Mouse (Mus musculus) kidney, embryonic 16.5 days (tissue): Measurements from ENCODE around the gene Slc16a10. TPM values are rescaled to one million over a fixed set of nuclear protein-coding genes. Genes with fewer than 3 reads are reported as not detected.
A peak's percentile ranks its signal among the peaks of the same experiment; 100 is the strongest.

Experiments used
- ATAC-seq: fragments of 200-750 bp; cut with Nextera tagmentation; 2 replicates; pipeline ENCODE4 v1.8.0; 2017; ENCODE audit warnings: moderate TSS enrichment; ENCODE audit not compliant: low FRiP score, low TSS enrichment
- H3K27ac ChIP-seq: fragments of 300-500 bp; sonication (generic); 2 replicates; pipeline ENCODE4 v1.5.1; 2014; ENCODE audit warnings: low read length
- H3K27me3 ChIP-seq: fragments of 300-500 bp; sonication (generic); 2 replicates; pipeline ENCODE4 v1.6.1; 2014; ENCODE audit warnings: low read length, control low read depth, mixed read lengths; ENCODE audit not compliant: insufficient read depth
- H3K36me3 ChIP-seq: fragments of 300-500 bp; sonication (generic); 2 replicates; pipeline ENCODE4 v1.6.1; 2014; ENCODE audit warnings: low read length, control low read depth, mixed read lengths; ENCODE audit not compliant: insufficient read depth
- H3K4me1 ChIP-seq: fragments of 300-500 bp; sonication (generic); 2 replicates; pipeline ENCODE4 v1.6.1; 2014; ENCODE audit warnings: low read length, control low read depth, mixed read lengths; ENCODE audit not compliant: insufficient read depth
- H3K4me2 ChIP-seq: fragments of 300-500 bp; sonication (generic); replicated peaks from 2 replicates; pipeline ENCODE4 v1.6.1; 2014; ENCODE audit warnings: low read depth, low read length
- H3K4me3 ChIP-seq: fragments of 300-500 bp; sonication (generic); 2 replicates; pipeline ENCODE4 v1.5.1; 2014; ENCODE audit warnings: mild to moderate bottlenecking, low read length
- H3K9ac ChIP-seq: fragments of 300-500 bp; sonication (generic); replicated peaks from 2 replicates; pipeline ENCODE4 v1.6.1; 2014; ENCODE audit warnings: low read length
- H3K9me3 ChIP-seq: fragments of 300-500 bp; sonication (generic); 2 replicates; pipeline ENCODE4 v1.6.1; 2016; ENCODE audit warnings: low read length, control low read depth
- WGBS: fragments of 180-500 bp; shearing (Covaris S2); extraction: QIAGEN DNeasy Blood & Tissue Kit; methylation state at CpG from one replicate; pipeline ENCODE4 v1.1.7; 2014; 5-methylcytosine and 5-hydroxymethylcytosine counted together
- polyA plus RNA-seq: library from polyadenylated mRNA; unstranded; fragments of >200 nt; fragmentation: Nextera tagmentation; extraction: Ambion mirVana; gene quantifications from 2 replicates; pipeline ENCODE4 v1.2.1, GENCODE M21; 2015

Gene Slc16a10
- polyA plus RNA-seq, 1 experiment from 2014 or later = 10.3 TPM

DNA sequence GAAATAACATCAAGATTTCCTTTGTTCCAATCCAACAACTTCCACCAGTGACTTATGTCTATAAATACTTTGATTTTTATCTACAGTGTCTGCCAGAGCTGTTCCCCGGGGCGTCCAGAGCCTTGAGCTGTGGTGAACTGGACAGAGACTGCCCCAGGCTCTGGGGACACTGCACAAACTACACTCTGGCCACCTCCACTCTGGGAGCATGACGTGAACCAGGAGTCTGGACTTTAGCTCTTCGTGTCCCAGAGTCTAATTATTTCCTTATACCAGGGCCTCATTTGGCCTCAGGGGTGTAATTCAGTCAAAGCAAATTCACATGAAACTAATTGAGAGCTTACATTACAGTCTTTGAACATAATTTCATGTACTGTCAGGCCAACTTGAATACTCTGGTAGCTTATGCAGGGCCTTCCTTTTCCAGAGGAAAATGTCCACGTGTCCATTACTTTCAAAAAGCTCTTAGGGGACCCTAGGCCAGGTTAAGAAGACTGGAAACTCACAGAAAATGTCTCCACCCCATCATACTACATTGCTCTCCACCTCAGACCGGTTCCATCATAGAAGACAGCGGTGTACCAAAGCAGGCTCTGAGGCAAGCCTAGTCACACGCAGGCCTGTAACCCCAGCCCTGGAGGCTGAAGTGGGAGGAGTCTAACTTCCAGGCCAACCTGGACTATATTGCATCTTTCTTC lies 9.9 kb upstream of the Slc16a10 start:
- no peaks in the 10 kb centered on the region for H3K27me3 ChIP-seq
- peak; percentile 86 for ATAC-seq

DNA sequence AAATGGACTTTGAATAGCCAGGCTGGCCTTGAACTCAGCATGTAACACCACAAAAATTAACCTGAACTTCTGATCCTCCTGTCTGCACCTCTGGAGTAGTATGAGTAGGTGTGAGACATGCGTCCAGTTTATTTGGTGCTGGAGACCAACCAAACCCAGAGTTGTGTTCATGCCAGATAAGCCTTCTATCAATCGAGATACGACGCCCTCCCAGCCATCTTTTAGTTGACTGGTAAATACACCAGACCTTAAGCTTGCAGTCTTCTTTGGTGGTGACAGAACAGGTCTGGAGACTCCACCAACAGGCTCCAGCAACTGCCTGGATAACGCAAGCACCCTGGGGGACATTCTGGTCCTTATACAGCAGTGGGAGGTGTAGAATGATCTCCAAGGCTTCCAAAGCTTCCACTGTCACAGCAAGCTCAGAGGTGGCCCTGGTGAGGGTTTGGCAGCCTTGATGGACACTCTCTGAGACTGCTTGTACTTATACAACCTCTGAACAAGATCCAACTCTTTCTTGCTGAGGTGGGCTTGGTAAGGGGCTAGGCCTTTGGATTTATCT lies 7.6 kb upstream of the Slc16a10 start:
- Histone ChIP-seq H3K27me3 (no peaks in the 10 kb centered on the region), H3K4me2 (no peak overlapping the region), H3K9ac (no peak overlapping the region), H3K4me1 (peaks cover 5% of the 10 kb centered on the region), H3K27ac (no peak overlapping the region), H3K9me3 (no peaks in the 10 kb centered on the region), H3K4me3 (no peak overlapping the region), H3K36me3 (no peaks in the 10 kb centered on the region)
- no peak for ATAC-seq
- 94% methylated on average over 5 of the region's 5 CpGs for WGBS

More for the DNA sequence above, 9.9 kb upstream of the Slc16a10 start:
- Histone ChIP-seq H3K4me3 (no peak overlapping the region), H3K9me3 (no peaks in the 10 kb centered on the region), H3K36me3 (no peaks in the 10 kb centered on the region), H3K9ac (no peak overlapping the region), H3K4me1 (peaks cover 5% of the 10 kb centered on the region), H3K27ac (peak overlapping the region; percentile 57; the same call in 1 of the 2 replicates), H3K4me2 (no peak overlapping the region)
- 42% methylated on average over 8 of the region's 8 CpGs for WGBS

DNA sequence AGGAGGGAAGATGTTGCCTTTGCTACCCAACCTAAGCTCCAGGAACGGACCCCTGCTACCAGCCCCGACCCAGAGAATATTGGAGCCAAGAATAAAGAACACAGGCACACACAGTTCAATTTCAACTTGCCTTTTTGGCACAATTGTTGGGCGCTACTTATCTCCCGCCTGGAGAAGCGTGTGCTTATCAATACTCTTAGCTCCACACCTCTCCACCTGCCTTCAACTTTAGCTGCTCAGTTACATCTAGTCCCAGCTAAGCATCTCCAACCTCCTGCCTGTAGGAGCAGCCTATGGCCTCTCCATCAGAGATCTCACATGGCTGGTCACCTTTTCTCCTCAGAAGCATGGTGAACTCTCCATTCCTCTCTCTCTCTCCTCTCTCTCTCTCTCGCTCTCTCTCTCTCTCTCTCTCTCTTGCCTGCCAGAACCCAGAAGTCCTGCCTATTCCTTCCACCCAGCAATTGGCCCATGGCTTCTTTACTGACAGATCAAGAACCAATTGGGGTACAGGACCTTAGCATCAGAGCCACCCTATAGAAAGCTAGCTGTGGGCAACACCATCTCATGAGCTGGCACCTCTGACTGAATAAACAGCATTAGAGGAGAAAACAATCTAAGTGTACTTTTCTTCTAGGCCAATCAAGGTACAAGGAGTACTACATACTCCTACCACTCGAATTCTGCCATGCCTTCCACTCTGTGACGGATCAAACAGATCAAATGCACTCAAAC lies 5.4 kb upstream of the Slc16a10 start:
- H3K27me3 ChIP-seq = no peaks in the 10 kb centered on the region
- peaks cover 5% of the 10 kb centered on the region for H3K4me1 ChIP-seq
- H3K9ac ChIP-seq = no peak overlapping the region
- 89% methylated on average over 8 of the region's 8 CpGs for WGBS
- no peaks in the 10 kb centered on the region for H3K36me3 ChIP-seq
- no peak overlapping the region for H3K4me2 ChIP-seq
- H3K9me3 ChIP-seq = no peaks in the 10 kb centered on the region
- no peak overlapping the region for H3K4me3 ChIP-seq
- no peak for ATAC-seq
- H3K27ac ChIP-seq = no peak overlapping the region

DNA sequence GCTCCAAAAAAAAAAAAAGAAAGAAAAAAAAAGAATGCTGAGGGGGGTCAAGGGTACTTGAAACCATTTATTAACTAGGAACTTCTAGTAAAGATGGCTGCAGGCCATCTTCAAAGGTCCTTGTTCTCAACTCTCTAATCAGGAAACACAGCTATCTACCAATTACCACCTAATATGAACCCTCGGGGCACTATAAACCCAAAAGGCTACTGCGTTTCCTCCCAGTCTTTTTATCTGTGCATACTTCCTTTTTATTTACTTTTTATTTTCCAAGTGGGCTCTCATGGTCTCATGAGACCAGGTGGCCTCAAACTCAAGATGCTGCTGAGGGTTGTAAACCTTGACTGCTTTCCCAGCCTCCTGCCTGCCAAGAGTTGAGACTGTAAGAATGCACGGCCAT lies 4.4 kb upstream of the Slc16a10 start:
- no peak for ATAC-seq
- no peaks in the 10 kb centered on the region for H3K36me3 ChIP-seq

DNA sequence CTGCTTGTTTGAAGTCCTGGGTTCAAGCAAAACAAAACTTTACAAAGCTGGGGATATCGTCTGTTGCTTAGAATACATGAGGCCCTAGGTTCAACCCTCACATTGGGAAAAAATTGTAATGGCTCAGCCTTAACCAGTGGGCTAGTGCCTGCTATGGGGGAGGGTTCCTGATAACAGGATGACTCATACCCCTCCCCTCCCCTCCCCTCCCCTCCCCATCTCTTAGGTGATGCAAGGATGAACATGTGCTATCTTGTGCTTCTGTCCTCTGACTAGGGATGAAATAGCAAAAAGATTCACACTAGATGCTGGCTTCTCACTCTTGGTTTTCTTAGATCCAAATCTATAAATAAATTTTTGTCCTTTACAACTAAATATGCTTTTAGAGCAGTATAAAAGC lies 2.8 kb upstream of the Slc16a10 start:
- Histone ChIP-seq H3K27me3 (no peaks in the 10 kb centered on the region), H3K4me1 (0 out of 2 replicates have a peak, but pooled peaks cover 7% of the 10 kb centered on the region), H3K9ac (no peak overlapping the region), H3K9me3 (no peaks in the 10 kb centered on the region), H3K4me2 (no peak overlapping the region), H3K4me3 (no peak overlapping the region), H3K27ac (no peak overlapping the region), H3K36me3 (no peaks in the 10 kb centered on the region)
- ATAC-seq = no peak
- 74% methylated on average over 1 of the region's 1 CpGs for WGBS

More for the DNA sequence above, 4.4 kb upstream of the Slc16a10 start:
- Histone ChIP-seq H3K27ac (no peak overlapping the region), H3K4me1 (peaks cover 6% of the 10 kb centered on the region; the same call in 1 of the 2 replicates), H3K4me3 (no peak overlapping the region), H3K9ac (no peak overlapping the region), H3K27me3 (no peaks in the 10 kb centered on the region), H3K9me3 (no peaks in the 10 kb centered on the region), H3K4me2 (no peak overlapping the region)
- WGBS = 74% methylated on average over 3 of the region's 3 CpGs

DNA sequence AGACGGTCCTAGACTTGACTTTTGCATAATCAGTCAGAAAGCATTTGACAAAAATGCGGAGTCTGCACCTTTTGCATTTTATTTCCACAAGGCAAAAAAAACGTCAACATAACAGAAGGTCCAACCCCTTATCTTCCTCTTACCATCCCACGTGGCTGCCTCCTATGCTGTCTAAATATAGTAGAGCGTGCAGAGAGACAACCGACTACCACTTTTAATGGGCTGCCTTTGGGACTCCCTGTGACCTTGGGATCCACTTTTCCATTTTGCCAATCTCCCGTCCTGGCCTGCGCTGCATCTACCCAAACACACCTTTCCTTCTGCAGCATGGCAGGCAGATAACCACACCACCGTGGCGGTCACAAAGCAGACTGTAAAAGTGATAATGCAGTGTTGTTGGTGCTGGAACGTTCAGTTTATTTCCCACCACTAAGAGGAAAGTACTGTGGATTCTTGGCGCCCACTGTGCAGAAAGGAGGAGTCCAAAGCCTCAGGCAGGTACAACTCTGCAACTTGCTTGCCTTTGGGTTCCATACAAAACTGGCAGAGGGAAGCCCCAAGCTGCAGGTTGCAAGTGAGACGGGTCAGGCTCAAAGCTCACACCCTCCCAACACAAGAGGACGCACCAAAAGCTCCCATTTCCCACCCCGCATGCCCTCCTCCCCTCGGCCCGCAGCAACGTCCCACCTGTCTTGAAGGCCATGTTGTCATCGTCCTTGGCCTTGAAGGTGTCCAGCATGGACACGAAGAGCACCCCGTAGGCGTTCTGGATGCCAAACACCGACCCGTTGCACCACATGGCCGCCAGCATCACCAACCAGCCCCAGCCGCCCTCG lies 824 bp downstream of the Slc16a10 start:
- Histone ChIP-seq H3K4me1 (0 out of 2 replicates have a peak, but pooled peaks cover 7% of the 10 kb centered on the region), H3K27me3 (no peaks in the 10 kb centered on the region), H3K9me3 (no peaks in the 10 kb centered on the region), H3K4me3 (peak overlapping the region; percentile 75), H3K27ac (no peak overlapping the region), H3K36me3 (no peaks in the 10 kb centered on the region), H3K9ac (peak overlapping the region; percentile 80), H3K4me2 (peak overlapping the region; percentile 98)
- WGBS = 21% methylated on average over 27 of the region's 27 CpGs
- peak; percentile 37; the same call in 1 of the 2 replicates for ATAC-seq

DNA sequence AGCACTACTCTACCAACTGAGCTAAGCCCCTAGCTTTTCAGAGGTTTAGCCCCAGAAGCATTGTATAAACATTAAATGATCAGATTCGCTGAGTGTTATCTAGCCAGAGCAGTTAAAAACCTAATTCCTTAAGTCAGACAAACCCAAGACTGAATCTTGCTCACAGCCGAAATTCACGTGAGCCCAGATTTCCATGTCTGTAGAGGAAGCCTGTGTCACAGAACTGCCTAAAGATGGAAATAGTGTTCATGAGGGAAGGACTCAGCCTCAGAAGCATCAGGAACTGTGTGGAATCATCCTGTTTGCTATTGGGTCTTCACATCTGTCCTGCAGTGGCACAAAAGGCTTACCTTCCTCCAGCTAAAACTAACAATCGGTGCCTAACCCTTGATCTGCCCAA lies 2.4 kb downstream of the Slc16a10 start:
- H3K9me3 ChIP-seq = no peaks in the 10 kb centered on the region
- H3K27ac ChIP-seq = no peak overlapping the region
- H3K36me3 ChIP-seq = no peaks in the 10 kb centered on the region
- WGBS = 83% methylated on average over 4 of the region's 4 CpGs
- no peak overlapping the region for H3K4me2 ChIP-seq
- H3K27me3 ChIP-seq = no peaks in the 10 kb centered on the region
- H3K9ac ChIP-seq = no peak overlapping the region
- no peak overlapping the region for H3K4me3 ChIP-seq
- no peak for ATAC-seq
- H3K4me1 ChIP-seq = 0 out of 2 replicates have a peak, but pooled peaks cover 7% of the 10 kb centered on the region

DNA sequence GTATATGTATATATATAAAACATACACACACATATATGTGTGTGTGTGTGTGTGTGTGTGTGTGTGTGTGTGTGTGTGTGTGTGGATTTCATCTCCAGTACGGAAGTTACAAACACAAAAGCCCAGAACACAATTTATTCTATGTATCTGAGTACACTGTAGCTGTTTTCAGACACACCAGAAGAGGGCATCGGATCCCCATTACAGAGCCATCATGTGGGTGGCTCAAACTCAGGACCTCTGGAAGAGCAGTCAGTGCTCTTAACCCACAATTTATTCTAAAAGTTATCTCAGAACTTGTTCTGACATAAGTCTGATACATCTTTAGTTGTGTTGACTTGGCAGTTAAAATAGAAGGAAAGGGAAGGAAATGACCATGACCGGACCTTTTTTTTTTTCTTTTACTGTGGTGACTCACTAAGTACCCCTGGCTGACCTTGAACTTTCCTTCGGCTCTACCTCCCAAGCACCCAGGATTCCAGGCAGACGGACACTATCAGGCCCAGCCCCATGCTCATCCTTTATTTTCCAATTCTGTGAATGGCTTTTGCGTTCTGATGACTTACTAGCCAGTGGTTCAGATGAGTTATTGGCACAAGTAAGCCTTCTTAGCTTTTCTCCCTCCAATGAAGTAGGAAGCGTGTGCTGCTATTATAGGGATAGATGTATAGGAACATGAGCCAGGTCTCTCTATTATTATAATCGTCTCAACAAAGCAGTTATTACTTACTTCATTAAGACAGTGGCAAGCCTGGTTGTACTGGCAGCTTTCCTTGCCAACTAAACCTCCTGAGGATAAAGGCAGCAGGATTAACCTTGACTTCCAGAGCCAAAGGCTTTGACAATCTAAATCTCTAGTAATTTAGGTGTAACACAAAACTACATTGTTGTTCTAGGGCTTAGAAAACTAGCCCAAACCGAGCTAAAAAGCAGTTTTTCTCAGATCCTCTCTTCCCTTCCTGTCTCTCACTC lies 6.0 kb downstream of the Slc16a10 start:
- ATAC-seq = no peak
- H3K4me1 ChIP-seq = 0 out of 2 replicates have a peak, but pooled peaks cover 2% of the 10 kb centered on the region
- no peaks in the 10 kb centered on the region for H3K9me3 ChIP-seq
- H3K36me3 ChIP-seq = no peaks in the 10 kb centered on the region
- H3K27me3 ChIP-seq = no peaks in the 10 kb centered on the region
- no peak overlapping the region for H3K4me3 ChIP-seq
- 79% methylated on average over 9 of the region's 9 CpGs for WGBS
- no peak overlapping the region for H3K27ac ChIP-seq
- H3K9ac ChIP-seq = no peak overlapping the region
- H3K4me2 ChIP-seq = no peak overlapping the region
